Mouse (Mus musculus): ENCODE measurements at regions not wholly inside any gene's neighbourhood (a gene's known extent, or its start where the extent isn't known, plus 50 kb on each side); places are given as distances from the start of the nearest gene placed in this dataset.

GRCm38 (mm10) chr2:61347451-61347850 is 230.9 kb upstream of the Tank start:
- no peak for DNase-seq

DNA sequence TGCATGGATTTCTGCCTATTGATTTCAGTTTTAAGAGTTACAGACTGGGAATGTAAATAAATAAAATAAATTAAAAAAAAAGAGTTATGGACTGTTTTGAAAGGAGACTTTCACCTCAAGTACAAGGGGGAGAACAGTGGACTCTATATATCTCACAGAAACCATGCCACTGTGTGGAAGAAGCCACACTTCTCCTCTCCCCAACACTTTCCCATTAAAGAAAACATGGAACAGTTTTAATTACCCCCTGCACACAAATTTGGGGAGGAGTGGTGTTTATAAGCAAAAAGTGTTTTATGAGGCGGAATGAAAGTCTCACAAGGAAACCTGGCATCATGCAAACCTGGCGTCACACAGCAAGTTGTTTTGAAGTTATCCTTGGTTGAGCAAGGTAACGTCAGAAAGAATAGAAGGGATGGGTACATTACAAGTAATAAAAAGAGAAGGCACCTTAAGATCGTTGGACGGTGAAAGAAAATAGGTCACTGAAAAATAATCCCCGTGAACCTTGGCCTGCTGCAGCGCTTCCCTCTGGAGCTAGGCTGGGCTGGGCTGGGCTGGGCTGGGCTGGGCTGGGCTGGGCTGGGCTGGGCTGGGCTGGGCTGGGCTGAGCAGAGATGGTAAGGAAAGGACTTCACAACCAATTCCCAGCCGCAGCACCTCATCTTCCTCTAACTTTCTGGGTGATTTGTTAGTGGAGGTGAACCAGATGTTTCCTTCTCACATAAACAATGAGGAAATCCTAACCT is 232.2 kb upstream of the Tank start:
- no peak for DNase-seq

DNA sequence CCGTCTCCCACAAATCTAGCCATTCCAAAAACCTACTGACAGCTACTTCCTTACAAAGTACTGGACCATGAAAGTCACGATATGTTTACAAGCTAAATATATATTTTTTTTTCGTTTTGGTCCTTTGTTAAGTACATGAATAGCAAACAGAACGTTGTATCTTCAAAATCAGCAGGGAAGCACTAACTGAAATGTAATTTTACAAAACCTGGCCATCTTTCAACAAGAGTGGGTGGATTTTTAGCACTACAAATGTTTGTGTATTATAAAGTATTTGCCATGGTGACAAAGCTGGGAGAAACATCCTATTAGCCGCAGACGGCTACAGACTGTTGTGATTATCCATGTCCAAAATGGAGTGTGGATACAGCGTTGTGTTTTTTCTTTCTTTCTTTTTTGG is 233.1 kb upstream of the Tank start:
- no peak for DNase-seq

DNA sequence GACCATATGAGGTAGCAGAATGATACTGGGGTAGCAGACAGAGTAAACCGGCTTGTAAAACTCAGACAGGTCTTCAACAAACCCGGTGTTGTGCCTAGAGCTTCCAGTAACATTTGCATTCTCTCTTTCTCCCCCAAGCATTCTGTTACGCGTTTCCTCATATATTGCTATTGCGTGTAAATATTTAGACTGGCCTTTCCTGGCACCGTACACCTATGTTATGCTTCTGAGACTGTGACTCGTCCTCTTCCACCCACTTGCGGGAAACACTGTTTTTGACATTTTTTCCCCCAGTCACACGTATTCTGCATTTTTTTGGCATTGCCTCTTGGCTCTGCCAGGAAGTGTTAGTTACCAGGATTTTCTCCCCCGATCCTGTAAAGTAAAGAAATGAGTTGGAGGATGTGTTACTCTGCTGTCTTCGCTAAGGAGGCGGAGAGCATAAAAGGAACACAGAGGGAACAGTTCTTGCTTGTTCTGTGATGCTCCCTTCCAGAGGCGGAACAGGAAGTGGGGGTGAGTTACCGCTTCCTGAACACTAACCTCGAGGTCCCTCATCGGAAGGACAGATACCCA is 233.7 kb upstream of the Tank start:
- peak in 1 of 2 experiments; percentile 17 for DNase-seq

GRCm38 (mm10) chr2:61341254-61341653 is 237.1 kb upstream of the Tank start:
- DNase-seq = no peak

DNA sequence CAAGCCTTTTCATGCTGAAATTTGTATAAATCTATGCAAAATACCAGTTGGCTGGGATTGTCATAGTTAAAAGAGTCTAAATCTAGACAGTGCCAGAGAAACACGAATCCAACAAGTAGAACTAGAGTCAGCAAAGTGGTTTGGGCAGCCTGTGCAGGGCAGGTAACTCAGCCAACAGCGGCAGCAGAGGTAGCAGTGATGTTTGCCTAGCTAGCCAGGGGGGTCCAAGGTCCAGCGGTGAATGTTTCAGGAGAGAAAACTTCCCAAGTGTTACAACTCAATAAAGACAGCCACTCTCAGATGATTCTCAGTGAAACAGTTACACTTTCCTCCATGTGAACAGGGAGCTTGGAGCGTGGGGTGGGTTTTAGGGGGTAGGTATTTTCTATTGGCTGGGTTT is 259.2 kb upstream of the Tank start:
- no peak for DNase-seq

DNA sequence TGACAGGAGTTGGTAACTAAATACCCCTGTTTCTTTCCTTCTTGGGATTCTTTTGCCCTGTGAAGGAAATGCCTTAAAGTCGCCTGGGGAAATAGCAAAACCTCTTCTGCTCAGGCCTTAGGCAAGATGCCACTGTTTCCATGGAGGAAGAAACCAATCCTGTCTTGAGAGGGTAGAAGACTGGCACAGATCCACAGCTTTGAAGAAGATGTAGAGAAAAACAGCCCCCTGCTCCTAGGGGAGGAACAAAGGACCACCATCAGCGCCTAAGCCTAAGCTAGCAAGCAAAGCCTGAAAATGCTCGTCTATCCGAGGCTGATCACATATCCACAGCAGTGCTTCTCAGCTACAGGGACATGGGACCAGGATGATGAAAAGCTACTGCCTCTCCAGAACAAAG is 268.0 kb upstream of the Tank start:
- DNase-seq = no peak

DNA sequence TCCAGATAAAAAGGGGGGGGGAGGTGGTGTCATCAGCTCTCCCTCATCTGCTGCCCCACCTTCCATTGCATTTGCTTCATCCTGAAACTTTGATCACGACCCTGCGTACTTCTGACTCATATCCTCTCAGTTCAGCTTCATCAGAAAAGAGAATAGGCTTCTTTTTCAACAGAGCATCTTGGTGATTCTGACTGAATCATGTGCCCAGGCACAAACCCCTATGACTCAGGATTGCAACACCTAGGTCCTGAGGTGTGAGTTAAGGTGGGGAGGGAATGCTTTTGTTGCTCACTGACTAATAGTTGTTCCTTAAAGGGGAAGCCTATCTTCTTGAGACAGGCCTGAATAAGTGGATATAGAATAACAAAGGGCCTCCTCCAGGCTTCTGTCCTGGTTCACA is 269.2 kb upstream of the Tank start:
- no peak for DNase-seq

DNA sequence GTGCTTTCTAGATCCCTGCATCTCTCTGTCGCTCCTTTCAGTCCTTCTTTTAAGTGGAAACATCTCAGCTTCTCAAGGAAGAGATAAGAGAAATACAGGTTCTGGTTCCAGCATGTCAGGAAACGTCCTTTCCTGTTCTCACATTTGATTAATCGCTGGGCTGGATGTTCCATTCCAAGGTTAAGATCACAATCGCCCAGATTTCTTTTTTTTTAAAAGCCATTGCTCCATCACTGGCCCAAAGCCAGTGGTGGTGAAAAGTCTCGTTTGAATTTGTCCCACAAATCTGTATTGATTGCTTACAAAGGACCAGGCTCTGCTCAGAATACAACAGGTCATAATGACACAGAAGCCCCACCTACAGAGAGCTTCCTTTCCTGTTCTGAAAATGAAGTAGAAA is 281.2 kb upstream of the Tank start:
- DNase-seq = peak; percentile 23 to 68

DNA sequence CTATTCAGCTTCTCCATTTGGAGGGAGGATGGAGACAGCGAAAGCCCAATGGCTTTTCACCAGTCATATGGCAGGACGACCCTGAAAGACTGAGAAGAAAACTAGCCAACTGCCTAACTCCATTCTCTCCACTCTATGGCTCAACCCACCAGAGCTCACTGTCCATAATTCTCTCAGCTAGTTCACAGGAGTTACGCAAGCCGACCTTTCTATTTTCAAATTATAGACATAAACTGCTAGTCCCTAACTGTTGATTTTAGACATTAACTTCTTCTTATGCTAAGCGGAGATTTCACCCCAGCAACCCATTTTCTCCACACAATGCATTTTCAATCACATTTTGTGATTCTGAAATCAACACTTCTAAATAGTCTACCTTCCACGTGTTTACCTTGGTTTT is 281.8 kb upstream of the Tank start:
- DNase-seq = no peak

- peak; percentile 21 to 67 for DNase-seq
Observed at GRCm38 (mm10) chr2:61295261-61295964, 283.0 kb upstream of the Tank start.

- no peak for DNase-seq
Observed at GRCm38 (mm10) chr2:61288246-61288645, 290.1 kb upstream of the Tank start.

- DNase-seq = no peak
Observed at GRCm38 (mm10) chr2:61284706-61285105, 293.7 kb upstream of the Tank start.

- no peak for DNase-seq
Observed at GRCm38 (mm10) chr2:61283829-61284601, 294.4 kb upstream of the Tank start.

DNA sequence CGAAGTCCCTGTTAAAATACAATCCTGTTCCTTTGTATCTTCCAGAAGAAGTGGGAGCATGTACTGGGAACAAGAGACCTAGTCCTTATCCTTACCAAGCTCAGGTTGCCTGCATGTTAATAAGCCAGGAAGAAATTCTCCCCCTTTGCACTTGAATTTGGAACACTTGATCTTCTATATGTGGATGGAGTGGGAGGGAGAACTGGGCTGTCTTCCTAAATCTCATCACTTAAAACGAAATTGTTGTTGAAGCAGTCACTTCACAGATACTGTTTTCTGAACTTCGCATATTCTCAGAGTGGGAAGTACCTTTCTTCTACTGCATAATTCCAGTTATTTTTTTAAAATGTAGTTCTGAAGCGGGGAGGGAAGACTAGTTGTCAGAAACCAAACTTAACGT is 305.7 kb upstream of the Tank start:
- no peak for DNase-seq

GRCm38 (mm10) chr2:61267706-61268105 is 304.7 kb upstream of the Rbms1 start:
- DNase-seq = no peak

- no peak for DNase-seq
Observed at GRCm38 (mm10) chr2:61250068-61250800, 287.2 kb upstream of the Rbms1 start.

- DNase-seq = no peak
Observed at GRCm38 (mm10) chr2:61247956-61248355, 285.0 kb upstream of the Rbms1 start.

DNA sequence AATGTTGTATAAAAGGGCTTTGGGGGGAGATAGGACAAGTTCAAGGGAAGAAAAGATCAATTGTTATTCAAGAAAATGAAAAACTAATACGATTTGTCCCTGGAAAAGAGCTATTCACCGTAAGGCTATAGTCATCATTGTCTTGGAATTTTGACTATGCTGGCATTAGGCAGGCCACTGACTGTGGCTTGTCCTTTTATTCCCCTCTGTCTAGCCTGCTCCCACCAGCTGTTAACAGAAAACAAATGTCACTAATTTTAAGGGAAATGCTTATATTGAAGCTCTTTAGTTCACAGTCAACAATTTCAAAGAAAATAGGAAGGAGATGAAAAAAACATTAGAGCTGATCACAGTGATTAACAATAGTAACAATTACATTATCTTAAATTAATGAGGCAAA is 284.3 kb upstream of the Rbms1 start:
- DNase-seq = no peak

DNA sequence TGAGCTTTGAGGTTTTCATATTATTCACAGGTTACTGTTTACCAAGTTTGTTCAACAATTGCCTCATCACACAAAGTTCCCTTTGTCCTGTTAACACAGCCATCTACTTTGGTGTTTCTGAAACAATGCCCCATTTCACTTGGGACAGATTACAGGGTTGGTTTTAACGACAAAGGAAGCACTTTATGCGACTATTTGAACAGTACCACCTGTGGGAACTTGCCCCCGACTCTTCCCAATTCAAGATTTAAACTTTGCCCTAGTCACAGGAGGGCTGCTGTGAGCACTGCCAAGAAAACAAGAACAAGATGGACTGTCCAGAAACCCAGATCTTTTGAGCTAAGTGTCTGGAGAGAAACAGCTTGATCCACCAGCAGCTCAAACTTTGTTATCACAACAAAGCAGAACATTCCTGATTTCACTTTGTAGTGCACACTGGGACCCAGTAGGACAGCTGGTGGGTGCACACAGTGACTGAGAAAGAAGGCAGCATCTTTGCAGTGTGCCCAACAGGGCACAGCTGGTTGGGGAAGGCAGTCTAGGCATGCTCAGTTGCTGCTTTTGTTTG is 283.8 kb upstream of the Rbms1 start:
- DNase-seq = peak in 1 of 2 experiments; percentile 16

GRCm38 (mm10) chr2:61245526-61245925 is 282.5 kb upstream of the Rbms1 start:
- no peak for DNase-seq

DNA sequence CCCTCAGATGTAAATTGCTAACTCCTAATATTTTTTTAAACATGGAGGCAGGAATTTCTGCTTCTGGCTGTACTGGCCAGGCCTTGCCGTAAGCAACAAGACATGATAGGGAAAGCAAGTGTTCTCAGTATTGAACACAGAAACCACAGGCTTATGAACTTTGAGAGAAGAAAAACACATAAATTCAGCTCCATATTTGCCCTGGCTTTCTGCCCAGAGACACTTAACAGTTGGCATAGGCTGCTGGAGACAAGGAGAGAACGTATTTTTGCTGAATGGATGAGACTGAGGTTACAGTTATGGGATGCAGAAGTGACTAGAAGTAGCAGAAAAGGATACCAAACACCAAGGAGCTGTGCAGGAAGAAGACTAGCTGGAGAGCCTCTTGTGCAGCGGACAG is 258.7 kb upstream of the Rbms1 start:
- peak; percentile 38 to 57 for DNase-seq

Measured in lung, adult 18-20 months (tissue).